Mouse (Mus musculus) left cerebral cortex, postnatal 25 days (tissue): ENCODE data around the gene Srebf2. TPM values are rescaled to one million over a fixed set of nuclear protein-coding genes. Genes with fewer than 3 reads are reported as not detected.

Source experiments
- DNase-seq, 2 experiments: peaks; one replicate each; pipeline ENCODE4 v3.0.0; 2022; ENCODE audit warnings: low spot score in 2 of 2, mixed read lengths in 1 of 2
- intact Hi-C: fragments of 180-260 bp; cut with DNase I; formaldehyde crosslinking; loops from one replicate; pipeline ENCODE4 v1.15.1; 2025
- total RNA-seq, 2 experiments: library from RNA; stranded (reverse); gene quantifications; 2 replicates each; pipeline ENCODE4 v1.2.3; 2021

Srebf2 gene
- total RNA-seq, 2 experiments from 2014 or later = 179 to 183 TPM

DNA sequence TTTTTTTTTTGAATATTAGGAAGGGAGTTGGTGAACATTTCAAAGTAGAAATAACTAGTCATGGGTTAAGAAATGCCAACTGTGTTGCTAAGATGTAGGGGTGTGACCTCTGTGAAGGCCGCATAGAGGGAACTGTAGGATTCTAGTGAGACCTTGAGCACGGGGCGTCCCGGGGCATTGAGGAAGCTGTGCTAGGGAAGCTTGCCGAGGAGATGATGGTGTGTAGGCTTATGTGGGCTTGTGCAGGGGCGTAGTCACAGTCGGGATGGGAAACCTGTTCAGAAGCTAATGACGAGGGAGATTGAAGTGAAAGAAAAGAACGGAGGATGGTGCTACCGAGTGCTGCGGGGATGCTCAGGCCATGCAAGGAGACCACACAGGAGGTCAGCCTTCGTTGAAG, 5.0 kb downstream of the Srebf2 start:
- no peak for DNase-seq
- intact Hi-C loops = no loop called here

DNA sequence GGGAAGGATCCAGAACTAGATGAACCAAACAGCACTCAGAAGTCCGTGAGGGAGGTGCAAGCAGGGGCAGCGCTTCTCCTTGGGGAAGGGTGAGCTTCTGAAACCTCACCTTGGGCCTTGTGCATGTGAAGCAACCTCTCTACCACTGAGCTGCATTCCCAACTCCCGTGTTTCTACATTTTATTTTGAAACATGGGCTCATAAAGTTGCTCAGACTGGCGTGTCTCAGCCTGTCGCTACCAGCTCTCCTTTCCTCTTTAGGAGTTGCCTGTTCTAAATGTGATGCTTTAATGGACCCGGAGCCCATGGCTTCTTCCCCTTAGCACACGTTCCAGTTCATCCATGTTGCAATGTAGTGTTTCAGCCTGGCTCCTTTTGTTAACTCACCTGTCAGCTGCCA, 5.5 kb downstream of the Srebf2 start:
- intact Hi-C loops = no loop called here
- no peak for DNase-seq

DNA sequence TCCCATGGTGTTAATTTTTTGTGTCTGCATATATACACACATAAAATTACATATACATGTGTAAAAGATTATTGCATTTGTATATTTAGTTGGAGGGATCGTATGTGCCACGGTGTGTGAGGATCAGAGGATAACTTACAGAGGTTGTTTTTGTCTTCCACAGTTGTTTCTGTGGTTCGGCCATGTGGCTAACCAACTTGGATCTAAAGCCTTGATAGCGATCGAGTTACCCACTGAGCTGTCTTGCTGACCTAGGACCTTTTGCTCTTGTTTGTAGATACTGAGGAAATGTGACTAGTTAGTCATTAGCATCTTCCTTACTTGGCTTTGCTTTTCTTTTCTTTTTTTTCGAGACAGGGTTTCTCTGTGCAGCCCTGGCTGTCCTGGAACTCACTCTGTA, 9.3 kb downstream of the Srebf2 start:
- no peak for DNase-seq
- intact Hi-C loops = no loop called here

DNA sequence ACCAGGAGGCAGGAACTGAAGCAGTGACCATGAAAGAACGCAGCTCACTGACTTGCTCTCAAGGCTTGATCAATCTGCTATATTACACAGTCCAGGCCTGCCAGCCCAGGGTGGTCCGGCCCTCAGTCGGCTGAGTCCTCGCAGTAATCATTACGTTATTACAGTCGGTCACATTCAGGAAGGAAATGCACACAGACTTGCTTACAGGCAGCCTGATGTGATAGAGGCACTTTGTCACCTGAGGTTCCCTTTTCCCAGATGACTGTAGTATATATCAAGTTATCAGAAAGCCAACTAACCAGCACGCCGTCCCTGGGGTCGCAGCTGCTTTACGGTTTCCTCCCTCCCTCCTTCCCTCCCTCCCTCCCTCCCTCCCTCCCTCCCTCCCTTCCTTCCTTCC, 9.9 kb downstream of the Srebf2 start:
- no peak for DNase-seq
- intact Hi-C loops = no loop called here

DNA sequence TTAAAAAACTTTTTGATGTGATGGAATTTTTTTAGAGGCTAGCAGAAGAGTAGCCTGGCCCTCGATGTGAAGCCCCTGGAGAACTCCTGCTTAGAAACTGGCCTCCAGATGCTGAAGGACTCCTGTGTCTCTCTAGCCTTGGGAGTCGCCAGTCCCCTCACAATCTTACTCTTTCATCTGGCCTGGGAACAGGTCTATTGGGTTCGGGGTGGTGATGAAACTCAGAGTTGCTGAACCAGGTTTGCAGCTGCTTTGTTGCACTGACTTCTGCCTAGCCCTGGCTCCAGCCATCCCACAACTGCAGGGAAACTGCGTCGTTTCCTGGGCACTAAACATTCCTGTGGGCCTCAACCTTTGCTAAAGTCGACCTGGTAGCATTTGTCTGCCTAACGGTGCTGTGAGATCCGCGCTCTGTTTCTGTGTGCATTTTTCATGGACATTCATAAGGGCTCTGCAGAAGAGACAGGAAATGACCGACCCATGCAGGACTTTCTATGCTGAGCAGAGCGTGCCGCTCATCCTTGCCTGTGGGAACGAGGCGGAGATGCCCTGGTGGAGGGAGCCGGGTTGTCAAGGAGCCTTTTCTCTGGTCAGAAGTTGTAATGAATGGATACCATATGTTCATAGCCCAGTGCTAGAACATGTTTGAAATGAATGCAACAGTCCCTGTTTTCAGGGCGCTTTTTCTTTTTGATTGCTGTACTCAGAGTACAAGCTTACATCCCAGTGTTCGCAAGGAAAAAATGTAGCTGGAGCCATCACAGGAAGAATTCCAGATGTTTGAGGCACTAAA, 11.5 kb downstream of the Srebf2 start:
- intact Hi-C loops = no loop called here

DNA sequence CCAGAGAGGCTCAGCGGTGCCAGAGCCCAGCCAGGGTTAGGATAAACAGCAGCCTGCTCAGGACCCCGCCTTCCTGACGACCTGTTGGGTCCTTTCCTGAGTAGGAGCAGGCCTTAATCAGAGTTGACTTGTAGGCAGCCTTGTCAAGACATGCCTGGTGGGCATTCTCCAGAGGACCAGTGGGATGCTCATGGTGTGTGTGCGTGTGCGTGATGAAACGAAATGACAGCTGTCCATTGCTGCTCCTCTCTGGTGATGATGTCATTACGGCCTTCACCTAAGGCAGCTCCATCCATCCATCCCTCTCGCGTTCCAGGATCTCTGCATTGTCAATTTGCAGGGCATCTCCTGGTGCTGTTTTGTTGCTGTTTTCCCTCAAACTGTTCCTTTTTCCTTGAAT, 12.5 kb downstream of the Srebf2 start:
- intact Hi-C loops = no loop called here
- DNase-seq = no peak

More for the DNA sequence above, 11.5 kb downstream of the Srebf2 start:
- DNase-seq = no peak

DNA sequence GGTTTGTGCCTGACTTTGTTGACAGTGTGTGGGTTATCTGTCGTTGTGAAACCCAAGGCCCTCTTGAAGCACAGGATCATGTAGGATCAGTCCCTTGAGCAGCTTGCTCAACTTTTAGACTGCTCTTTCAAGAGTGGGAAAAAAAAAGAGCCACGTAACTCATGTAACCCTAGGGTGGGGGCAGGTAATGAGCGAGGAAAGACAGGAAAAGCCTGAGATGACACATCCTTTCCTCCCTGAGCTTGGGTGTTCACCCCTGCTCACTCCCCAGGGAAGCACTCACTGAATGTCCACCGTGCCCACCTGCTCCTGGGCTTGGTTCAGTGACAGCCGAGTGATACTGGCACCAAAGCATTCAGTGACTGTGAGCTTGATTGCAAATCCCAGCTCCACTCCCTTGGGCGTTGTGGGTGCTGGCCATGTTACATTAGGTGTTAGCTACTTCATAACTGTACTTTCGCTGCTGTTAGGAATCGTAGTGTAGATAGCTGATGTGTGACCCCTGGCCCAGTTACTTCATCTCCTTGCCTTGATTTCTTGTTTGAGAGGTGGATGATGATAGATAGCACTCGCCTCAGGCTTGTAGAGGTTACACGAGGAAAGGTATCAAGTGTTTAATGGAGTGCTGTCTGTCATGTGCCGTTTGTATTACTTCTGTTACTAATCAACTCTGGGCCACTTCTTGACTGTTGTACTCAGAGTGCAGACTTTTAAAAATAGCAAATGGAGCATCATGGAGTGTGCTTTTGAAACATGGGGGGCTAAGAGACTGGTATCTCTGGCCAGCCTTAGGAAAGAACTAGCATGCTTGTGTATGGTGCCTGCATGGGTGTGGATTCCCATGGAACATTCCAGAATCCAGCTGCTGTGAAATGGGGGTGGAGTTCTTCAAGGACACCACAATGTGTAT, 14.0 kb downstream of the Srebf2 start:
- no peak for DNase-seq
- intact Hi-C loops = no loop called here

DNA sequence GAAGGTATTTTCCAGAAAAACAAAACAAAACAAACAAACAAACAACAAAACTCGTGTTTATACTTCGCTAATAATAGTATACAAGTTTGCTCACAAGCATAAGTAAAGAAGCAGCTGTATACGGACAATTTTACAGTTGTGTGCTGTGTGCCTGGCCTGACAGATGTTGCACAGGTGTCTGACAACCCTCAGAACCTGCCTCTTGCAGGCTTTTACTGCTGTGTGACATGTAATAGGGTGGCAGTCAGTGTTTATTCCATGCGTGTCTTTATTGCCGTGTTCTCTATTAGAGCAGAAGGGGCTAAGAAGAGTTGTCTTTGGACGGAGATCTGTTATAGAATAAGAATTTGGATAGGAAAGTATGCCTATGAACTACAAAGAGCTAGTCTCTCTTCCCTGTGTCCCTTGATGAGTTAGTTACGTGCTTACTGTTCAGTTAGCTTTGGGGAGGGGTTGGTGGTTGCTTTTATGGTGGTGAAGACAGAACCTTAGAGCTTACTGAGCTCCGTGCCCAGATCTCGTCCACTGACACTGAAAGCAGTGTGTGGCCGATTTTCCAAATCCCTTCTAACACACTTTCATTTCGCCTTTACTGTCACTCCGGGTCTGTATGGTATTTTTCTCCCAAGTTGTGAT, 15.1 kb downstream of the Srebf2 start:
- DNase-seq = no peak
- intact Hi-C loops = no loop called here

DNA sequence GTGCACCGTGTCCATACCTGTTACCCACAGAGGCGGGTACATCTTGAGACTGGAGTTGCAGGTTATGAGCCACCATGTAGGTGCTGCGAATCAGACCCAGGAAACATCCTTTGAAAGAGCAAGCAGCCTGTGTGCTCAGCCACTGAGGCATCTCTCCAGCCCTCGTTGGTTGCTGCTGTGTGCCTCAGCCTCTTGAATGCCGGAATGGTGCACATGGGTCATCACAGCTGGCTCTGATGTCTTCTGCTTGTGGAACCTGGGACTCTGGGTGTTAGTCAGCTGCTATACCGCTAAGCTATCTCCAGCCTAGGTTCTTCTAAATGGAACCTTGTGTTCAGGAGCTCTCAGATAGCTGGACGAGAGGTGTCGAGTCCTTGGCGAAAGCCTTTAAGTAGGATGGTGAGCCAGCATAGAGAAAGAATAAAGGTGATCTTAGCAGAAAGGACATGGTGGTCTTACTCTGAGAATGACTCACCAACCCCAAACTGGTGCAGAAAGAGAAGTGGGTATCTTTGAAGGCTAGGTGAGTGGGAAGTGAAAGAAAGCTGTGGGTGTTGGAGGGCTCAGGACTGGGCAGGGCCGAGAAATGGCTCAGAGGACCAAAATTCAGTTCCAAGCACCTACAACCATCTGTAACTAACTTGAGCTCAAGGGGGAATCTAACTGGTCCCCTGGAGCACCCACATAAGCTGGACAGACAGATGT, 16.5 kb downstream of the Srebf2 start:
- no peak for DNase-seq
- intact Hi-C loops = loop anchor here (2.0 kb wide), 2 partner anchors 15 to 25 kb away; no protein-coding TSS in a partner anchor

DNA sequence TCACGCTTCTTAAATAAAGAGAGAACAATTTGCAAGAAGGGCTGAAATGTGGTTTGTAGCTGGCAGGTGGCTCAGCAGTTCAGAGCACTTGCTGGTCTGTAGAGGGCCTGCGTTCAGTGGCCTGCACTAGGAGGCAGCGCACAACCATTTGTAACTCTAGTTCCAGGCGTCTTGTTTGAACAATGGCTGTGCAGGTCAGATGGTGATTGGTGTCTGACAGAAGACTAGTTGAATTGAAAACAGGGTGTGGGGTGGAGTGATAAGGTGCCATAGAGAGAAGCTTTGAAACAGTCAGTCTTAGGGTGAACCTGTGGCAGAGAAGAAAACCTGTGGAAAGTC, 17.0 kb downstream of the Srebf2 start:
- intact Hi-C loops = loop anchor here (2.0 kb wide), 2 partner anchors 15 to 25 kb away; no protein-coding TSS in a partner anchor

DNA sequence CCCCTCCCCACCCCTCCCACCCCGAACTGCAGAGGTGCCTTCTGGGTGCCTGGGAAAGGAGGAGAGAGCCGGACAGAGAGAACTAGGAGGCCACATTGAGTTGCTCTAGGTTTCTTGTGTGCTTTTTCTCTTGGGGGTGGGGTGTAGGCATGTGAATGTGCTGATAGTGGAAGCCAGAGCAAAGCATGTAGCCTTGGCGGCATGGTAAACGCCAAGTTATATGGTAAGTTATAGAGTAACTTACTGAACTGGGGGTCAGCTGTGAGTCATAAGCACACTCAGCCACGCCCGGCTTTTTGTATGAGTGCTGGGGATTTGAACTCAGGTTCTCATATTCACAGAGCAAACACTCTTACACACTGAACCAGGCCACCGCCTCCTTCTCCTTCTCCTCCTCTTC, 17.5 kb downstream of the Srebf2 start:
- intact Hi-C loops = loop anchor here (2.0 kb wide), 2 partner anchors 16 to 26 kb away; no protein-coding TSS in a partner anchor

More for the DNA sequence above, 17.0 kb downstream of the Srebf2 start:
- no peak for DNase-seq

DNA sequence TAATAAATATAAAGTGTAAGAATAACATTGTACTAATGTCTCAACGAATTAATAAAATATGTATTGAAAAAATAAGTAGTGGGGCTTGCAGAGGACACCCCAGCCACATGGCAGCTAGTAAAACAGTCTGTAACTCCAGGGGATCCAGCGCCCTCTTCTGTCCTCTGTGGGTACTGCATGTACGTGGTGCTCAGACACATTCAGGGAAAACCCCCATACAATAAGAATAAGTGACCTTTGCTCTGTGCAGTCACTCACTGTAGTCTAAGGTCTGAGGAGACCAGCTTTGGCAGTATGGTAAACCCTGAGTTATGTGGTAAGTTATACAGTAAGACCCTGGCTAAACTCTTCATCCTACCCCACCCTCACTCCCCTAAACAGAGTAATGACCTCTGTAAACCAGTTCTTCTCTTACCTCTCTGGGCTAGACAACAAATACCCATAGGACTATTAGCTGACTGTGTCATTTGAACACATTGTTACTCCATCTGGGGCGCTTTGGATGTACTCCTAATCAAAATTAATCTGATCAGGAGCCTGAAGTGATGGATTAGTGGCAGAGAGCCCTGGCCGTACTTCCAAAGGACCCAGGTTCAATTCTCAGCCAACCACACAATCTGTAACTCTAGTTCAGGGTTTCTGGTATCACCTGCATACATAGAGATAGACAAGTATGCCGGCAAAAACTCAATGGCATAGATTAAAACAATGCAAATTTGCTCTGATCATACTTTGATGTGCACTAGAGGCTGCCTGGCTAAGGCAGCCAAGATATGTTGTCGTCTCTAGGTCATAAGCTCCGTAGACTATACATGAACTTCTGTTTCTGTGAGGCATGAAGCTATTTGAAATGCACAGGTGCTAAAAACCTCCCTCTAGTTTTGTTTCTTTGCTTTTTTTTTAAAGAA, 18.6 kb downstream of the Srebf2 start:
- intact Hi-C loops = loop anchor here (2.0 kb wide), 2 partner anchors 17 to 27 kb away; no protein-coding TSS in a partner anchor
- DNase-seq = peak; percentile 69 to 75

More for the DNA sequence above, 17.5 kb downstream of the Srebf2 start:
- no peak for DNase-seq

DNA sequence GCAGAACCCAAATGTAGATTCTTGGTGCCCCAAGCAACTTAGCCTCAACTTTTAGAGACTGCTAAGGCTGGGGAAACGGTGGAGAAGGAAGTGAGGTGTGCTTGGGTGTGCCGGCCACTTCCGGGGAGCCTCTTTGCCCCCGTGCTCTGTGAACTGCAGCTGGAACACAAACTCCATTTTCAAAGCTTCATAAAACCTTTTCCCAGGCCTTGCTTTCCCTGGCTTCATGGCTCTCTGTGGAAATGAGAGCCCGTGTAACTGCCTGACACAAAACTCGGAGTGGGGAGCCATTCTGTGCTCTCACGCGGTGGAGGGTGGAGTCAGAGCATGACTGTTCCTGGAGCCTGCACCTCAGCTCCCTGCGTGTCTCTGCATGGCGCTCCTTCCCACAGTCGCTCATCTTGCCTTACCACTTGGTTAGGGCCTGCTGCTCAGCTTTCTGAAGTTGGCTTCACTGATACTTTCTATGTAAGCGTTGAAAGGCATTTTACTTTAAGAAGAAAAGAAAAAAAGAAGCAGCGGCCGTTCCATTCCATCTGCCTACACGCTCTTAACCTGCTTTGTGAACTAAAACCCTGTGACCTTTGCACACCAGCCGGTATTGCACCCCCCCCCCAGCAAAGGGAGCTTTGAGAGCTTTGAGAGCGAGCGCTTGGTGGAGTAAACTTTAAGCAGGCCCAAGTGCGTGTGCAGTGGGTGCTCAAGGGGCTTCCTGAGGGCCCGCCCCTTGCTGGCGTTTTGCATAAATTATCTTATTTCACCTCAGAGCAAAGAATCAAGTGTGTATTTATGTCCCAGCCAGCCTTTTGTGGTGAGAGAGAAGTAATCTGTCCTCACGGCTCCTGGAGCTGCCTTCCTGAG, 19.5 kb downstream of the Srebf2 start:
- peak in 1 of 2 experiments; percentile 39 for DNase-seq
- intact Hi-C loops = no loop called here

DNA sequence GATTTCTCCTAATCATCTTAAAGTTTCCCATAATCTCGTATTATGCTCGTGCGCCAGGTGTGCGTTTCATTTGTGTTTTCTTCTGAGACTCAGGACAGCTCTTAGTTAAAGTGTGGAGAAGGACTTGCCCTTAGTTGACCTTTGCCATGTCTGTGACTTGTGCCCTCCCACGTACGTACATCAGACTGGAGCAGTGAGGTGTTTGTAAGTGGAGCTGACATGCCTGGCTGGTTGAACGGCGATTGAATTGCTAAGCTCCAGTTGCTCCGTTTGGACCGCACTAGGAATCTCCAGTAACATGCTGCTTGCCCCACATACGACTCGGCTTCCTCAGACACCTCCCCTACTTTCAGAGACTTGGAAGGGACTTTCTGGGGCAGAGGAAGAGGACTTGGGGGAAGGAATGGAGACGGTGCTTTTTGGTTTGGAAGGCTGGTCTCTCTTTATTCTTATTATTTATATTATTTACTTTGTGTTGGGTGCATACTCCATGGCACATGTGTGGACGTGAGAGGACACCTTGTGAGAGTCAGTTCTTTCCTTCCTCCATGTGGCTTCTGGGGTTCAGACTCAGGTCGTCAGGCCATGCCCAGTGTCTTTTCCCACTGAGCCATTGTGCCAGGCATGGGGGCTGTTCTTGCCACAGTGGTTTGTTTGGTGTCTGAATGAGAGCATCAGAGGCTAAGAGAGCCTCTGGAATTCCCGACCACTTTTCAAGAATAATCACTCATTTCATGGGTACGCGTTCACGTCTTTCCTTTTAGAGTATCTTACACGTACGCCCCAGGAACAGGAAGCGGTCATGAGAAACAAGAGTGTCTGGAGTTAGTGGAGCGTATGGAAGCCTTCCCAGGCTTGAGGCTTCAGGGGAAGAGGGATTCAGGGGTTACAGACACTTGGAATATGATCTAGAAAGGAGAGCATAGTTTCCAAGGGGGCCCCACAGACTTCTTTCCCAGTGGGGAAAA, 20.5 kb downstream of the Srebf2 start:
- no peak for DNase-seq
- intact Hi-C loops = no loop called here

DNA sequence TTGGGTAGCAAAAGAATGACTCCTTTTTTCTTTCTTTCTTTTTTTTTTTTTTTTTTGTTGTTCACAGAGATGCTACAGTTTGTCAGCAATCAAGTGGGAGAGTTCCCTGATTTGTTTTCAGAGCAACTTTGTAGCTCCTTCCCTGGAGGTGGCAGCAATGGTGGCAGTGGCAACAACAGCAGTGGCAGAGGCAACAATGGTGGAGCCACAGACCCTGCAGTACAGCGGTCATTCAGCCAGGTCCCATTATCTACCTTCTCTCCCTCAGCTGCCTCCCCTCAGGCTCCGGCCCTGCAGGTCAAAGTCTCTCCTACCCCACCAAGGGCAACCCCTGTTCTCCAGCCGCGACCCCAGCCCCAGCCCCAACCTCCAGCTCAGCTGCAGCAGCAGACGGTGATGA, 22.7 kb downstream of the Srebf2 start:
- intact Hi-C loops = no loop called here
- DNase-seq = no peak
